Mouse (Mus musculus): Measurements from ENCODE around the gene Rpl10. TPM values are rescaled to one million over a fixed set of nuclear protein-coding genes. Genes with fewer than 3 reads are reported as not detected.

Rpl10 gene
- polyA plus RNA-seq (2012; rRNA removed): 2,306 and 2,672 TPM in 2 replicates
- 939 and 993 TPM in 2 replicates for polyA plus RNA-seq (2014; fragmentation: Nextera tagmentation; extraction: Ambion mirVana)

DNA sequence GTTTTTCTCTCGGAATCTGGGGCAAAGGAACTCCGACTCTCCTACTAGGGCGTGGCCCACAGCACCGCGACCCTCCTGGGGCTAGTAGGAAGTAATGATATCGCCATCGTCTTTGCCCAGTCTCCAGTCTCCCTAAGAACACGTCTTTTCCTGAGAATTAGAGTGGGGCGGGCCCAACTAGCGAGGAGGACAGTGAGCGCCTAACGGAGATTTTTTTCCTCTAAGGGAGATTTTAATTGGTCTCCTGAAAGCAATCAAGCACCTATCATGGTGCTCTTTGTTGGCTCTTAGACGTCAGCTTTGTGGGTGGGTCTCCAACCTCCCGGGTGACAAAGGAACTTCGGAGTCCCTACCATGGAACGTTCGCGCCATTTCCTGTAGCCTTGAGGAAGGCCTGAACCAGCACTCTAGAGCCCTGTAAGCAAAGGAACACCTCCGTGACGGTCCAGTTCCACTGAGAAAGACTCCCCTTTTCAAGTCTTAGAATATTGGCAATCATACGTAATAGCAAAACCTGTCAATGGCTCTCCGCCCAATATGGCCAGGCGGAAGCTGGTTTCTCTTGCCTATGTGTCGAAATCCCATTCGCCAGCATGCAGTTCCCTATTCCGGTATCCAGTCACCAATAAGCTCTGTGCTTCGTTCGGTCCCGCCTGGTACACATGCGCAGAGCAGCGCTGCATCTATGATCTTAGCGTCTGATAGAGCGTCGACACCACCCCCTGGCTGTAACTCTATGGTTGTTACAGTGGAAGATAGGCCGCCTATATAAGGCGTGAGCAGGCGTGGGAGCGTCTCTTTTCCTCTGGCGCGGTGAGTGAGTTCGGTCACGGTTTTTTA, at the start of gene Rpl10:
Gene Rpl10, plus strand, starts transcription at position 751 of the 840 bp plus-strand sequence.
- H3K4me2 ChIP-seq (replicated peaks; ENCODE audit: low read depth, low read length, severe bottlenecking): peak within 1 kb of the TSS; percentile 53
- peak; percentile 97; the same call in 1 of the 2 replicates for TF ChIP-seq POLR2A (IDR thresholded peaks at IDR 0.05; ENCODE audit: borderline replicate concordance, extremely low read depth, insufficient read depth, insufficient read length)
- ATAC-seq (ENCODE audit: low FRiP score, low read depth) (peak; percentile 93), DNase-seq (ENCODE audit: low spot score) (peak; percentile 94)
- no peaks in the 10 kb centered on the region for H3K27me3 ChIP-seq (ENCODE audit: control insufficient read depth, insufficient read depth, low read length)
- H3K27ac ChIP-seq (replicated peaks; ENCODE audit: low read depth, low read length): peak within 1 kb of the TSS; percentile 97
- peaks cover 14% of the 10 kb centered on the region for H3K36me3 ChIP-seq (ENCODE audit: control insufficient read depth, insufficient read depth, low read length)
- no peaks in the 10 kb centered on the region for H3K4me1 ChIP-seq (ENCODE audit: control insufficient read depth, insufficient read depth, low read length)
- 18% methylated on average over 42 of the region's 42 CpGs for WGBS
- no peaks in the 10 kb centered on the region for H3K9me3 ChIP-seq (ENCODE audit: control insufficient read depth, low read length)
- H3K4me3 ChIP-seq (replicated peaks; ENCODE audit: low read length): peak within 1 kb of the TSS; percentile 53
- H3K9ac ChIP-seq (ENCODE audit: low read depth, low read length, severe bottlenecking): peak within 1 kb of the TSS; percentile 86

DNA sequence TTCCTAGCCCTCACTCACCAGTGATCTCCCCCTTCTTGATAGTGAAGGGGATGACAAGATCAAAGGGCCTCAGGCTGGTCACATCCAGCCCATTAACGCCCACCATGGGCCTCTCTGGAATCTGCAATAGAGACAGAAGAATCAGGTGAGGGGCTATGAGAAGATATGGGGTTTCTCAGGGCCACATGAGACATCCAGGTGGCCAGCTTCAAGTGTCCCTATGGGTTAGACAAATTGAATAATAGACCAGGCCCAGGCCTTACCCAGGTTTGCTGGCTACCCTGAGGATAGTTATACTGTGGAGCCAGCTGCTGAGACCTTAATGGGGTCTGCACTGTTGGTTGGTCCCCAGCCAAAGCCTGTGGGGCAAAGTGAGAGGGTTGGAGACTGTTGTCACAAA, 40.6 kb upstream of the Rpl10 start:
- TF ChIP-seq POLR2A (IDR thresholded peaks at IDR 0.05; ENCODE audit: borderline replicate concordance, extremely low read depth, insufficient read depth, insufficient read length): no peak

GRCm38 (mm10) chrX:74233196-74233595, 37.4 kb upstream of the Rpl10 start:
- H3K9ac ChIP-seq (ENCODE audit: low read depth, low read length, severe bottlenecking): no peak overlapping the region
- peaks cover 94% of the 10 kb centered on the region for H3K36me3 ChIP-seq (ENCODE audit: control insufficient read depth, insufficient read depth, low read length)
- WGBS: 86% methylated on average over 5 of the region's 5 CpGs
- no peak for ATAC-seq (ENCODE audit: low FRiP score, low read depth)
- no peak overlapping the region for H3K27ac ChIP-seq (replicated peaks; ENCODE audit: low read depth, low read length)
- no peak overlapping the region for H3K4me3 ChIP-seq (replicated peaks; ENCODE audit: low read length)
- no peak for TF ChIP-seq POLR2A (IDR thresholded peaks at IDR 0.05; ENCODE audit: borderline replicate concordance, extremely low read depth, insufficient read depth, insufficient read length)
- H3K4me2 ChIP-seq (replicated peaks; ENCODE audit: low read depth, low read length, severe bottlenecking): no peak overlapping the region
- no peaks in the 10 kb centered on the region for H3K9me3 ChIP-seq (ENCODE audit: control insufficient read depth, low read length)
- H3K27me3 ChIP-seq (ENCODE audit: control insufficient read depth, insufficient read depth, low read length): no peaks in the 10 kb centered on the region
- DNase-seq (ENCODE audit: low spot score): no peak
- H3K4me1 ChIP-seq (ENCODE audit: control insufficient read depth, insufficient read depth, low read length): no peaks in the 10 kb centered on the region

More for the DNA sequence above, 40.6 kb upstream of the Rpl10 start:
- 50% methylated on average over 1 of the region's 1 CpGs for WGBS
- no peak overlapping the region for H3K9ac ChIP-seq (ENCODE audit: low read depth, low read length, severe bottlenecking)
- no peak for DNase-seq (ENCODE audit: low spot score)
- peaks cover 99% of the 10 kb centered on the region for H3K36me3 ChIP-seq (ENCODE audit: control insufficient read depth, insufficient read depth, low read length)
- no peak overlapping the region for H3K4me3 ChIP-seq (replicated peaks; ENCODE audit: low read length)
- H3K27me3 ChIP-seq (ENCODE audit: control insufficient read depth, insufficient read depth, low read length): no peaks in the 10 kb centered on the region
- H3K9me3 ChIP-seq (ENCODE audit: control insufficient read depth, low read length): no peaks in the 10 kb centered on the region
- ATAC-seq (ENCODE audit: low FRiP score, low read depth): no peak
- no peaks in the 10 kb centered on the region for H3K4me1 ChIP-seq (ENCODE audit: control insufficient read depth, insufficient read depth, low read length)
- H3K27ac ChIP-seq (replicated peaks; ENCODE audit: low read depth, low read length): no peak overlapping the region
- no peak overlapping the region for H3K4me2 ChIP-seq (replicated peaks; ENCODE audit: low read depth, low read length, severe bottlenecking)

GRCm38 (mm10) chrX:74240332-74240731, 30.3 kb upstream of the Rpl10 start:
- 86% methylated on average over 4 of the region's 4 CpGs for WGBS
- no peak overlapping the region for H3K4me3 ChIP-seq (replicated peaks; ENCODE audit: low read length)
- H3K4me2 ChIP-seq (replicated peaks; ENCODE audit: low read depth, low read length, severe bottlenecking): no peak overlapping the region
- H3K27me3 ChIP-seq (ENCODE audit: control insufficient read depth, insufficient read depth, low read length): no peaks in the 10 kb centered on the region
- peaks cover 77% of the 10 kb centered on the region for H3K36me3 ChIP-seq (ENCODE audit: control insufficient read depth, insufficient read depth, low read length)
- no peak for DNase-seq (ENCODE audit: low spot score)
- H3K27ac ChIP-seq (replicated peaks; ENCODE audit: low read depth, low read length): no peak overlapping the region
- no peaks in the 10 kb centered on the region for H3K4me1 ChIP-seq (ENCODE audit: control insufficient read depth, insufficient read depth, low read length)
- no peaks in the 10 kb centered on the region for H3K9me3 ChIP-seq (ENCODE audit: control insufficient read depth, low read length)
- ATAC-seq (ENCODE audit: low FRiP score, low read depth): no peak
- no peak overlapping the region for H3K9ac ChIP-seq (ENCODE audit: low read depth, low read length, severe bottlenecking)
- TF ChIP-seq POLR2A (IDR thresholded peaks at IDR 0.05; ENCODE audit: borderline replicate concordance, extremely low read depth, insufficient read depth, insufficient read length): no peak

DNA sequence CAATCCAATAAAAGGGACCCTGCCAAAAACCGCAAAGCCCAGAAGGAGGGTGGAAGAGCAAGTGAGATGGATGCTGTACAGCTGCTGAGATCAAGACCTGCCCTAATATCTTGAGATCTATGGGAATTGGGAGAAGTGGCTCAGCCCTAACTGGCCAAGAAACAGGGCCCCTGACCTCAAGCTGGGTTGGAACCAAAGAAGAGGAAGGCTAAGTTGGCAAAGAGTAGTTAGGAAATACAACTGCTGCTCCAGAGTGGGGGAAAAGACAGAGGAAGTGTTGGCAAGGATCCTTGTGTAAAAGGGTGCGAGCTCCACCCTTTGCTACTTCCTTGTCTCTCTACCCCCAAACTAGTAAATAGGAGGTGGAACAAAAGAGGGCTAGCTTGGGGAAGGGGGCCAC, 27.2 kb upstream of the Rpl10 start:
- DNase-seq (ENCODE audit: low spot score) (no peak), ATAC-seq (ENCODE audit: low FRiP score, low read depth) (no peak)
- H3K4me3 ChIP-seq (replicated peaks; ENCODE audit: low read length): peak overlapping the region; percentile 55; the same call in 1 of the 2 replicates
- no peak for TF ChIP-seq POLR2A (IDR thresholded peaks at IDR 0.05; ENCODE audit: borderline replicate concordance, extremely low read depth, insufficient read depth, insufficient read length)
- peak overlapping the region; percentile 25; the same call in 1 of the 2 replicates for H3K9ac ChIP-seq (ENCODE audit: low read depth, low read length, severe bottlenecking)
- no peaks in the 10 kb centered on the region for H3K4me1 ChIP-seq (ENCODE audit: control insufficient read depth, insufficient read depth, low read length)
- 85% methylated on average over 2 of the region's 2 CpGs for WGBS
- H3K36me3 ChIP-seq (ENCODE audit: control insufficient read depth, insufficient read depth, low read length): peaks cover 52% of the 10 kb centered on the region
- H3K27me3 ChIP-seq (ENCODE audit: control insufficient read depth, insufficient read depth, low read length): no peaks in the 10 kb centered on the region
- no peak overlapping the region for H3K27ac ChIP-seq (replicated peaks; ENCODE audit: low read depth, low read length)
- H3K4me2 ChIP-seq (replicated peaks; ENCODE audit: low read depth, low read length, severe bottlenecking): peak overlapping the region; percentile 60
- H3K9me3 ChIP-seq (ENCODE audit: control insufficient read depth, low read length): no peaks in the 10 kb centered on the region

Measured in limb, embryonic 14.5 days (tissue).